Mouse (Mus musculus) ES-E14 (cell line): Measurements from ENCODE around the gene Cep170. TPM values are rescaled to one million over a fixed set of nuclear protein-coding genes. Genes with fewer than 3 reads are reported as not detected.

ENCODE experiments used
- DNase-seq: peaks from one replicate; pipeline ENCODE4 v3.0.0-alpha.2; 2013; ENCODE audit warnings: low read depth, low spot score
- H3K27ac ChIP-seq: 2 replicates; pipeline ENCODE4 v1.5.1; 2012; ENCODE audit warnings: low read depth, mild to moderate bottlenecking, low read length, moderate library complexity, mixed read lengths; ENCODE audit not compliant: poor library complexity, insufficient read depth, severe bottlenecking
- H3K36me3 ChIP-seq: 2 replicates; pipeline ENCODE4 v1.6.1; 2012; ENCODE audit warnings: mild to moderate bottlenecking, low read length, moderate library complexity, mixed read lengths; ENCODE audit not compliant: control insufficient read depth, poor library complexity, insufficient read depth, severe bottlenecking
- H3K4me1 ChIP-seq, 2 experiments: fragments of 150-350 bp in 1 of 2; sonication (generic) in 1 of 2; 2 replicates each; pipeline ENCODE4 v1.6.1; 2012; ENCODE audit warnings: low read length in 2 of 2, mild to moderate bottlenecking in 1 of 2, mixed read lengths in 1 of 2; ENCODE audit not compliant: control insufficient read depth in 2 of 2, insufficient read depth in 2 of 2, poor library complexity in 1 of 2
- H3K4me3 ChIP-seq, 2 experiments: fragments of 150-350 bp in 1 of 2; sonication (generic) in 1 of 2; 2 replicates each; pipeline ENCODE4 v1.5.1; 2012; ENCODE audit warnings: low read length in 2 of 2, low read depth in 1 of 2, mild to moderate bottlenecking in 1 of 2, mixed read lengths in 1 of 2; ENCODE audit not compliant: insufficient read depth in 1 of 2, poor library complexity in 1 of 2, severe bottlenecking in 1 of 2
- H3K9ac ChIP-seq: 2 replicates; pipeline ENCODE4 v1.6.1; 2012; ENCODE audit warnings: low read depth, mild to moderate bottlenecking, low read length, mixed read lengths; ENCODE audit not compliant: poor library complexity, insufficient read depth, severe bottlenecking
- H3K9me3 ChIP-seq: fragments of 150-350 bp; sonication (generic); 2 replicates; pipeline ENCODE4 v1.6.1; 2012; ENCODE audit warnings: low read depth, mild to moderate bottlenecking, low read length; ENCODE audit not compliant: control insufficient read depth, insufficient read depth
- CHD2 ChIP-seq: IDR thresholded peaks from 2 replicates; pipeline ENCODE4 v1.6.1; 2014; ENCODE audit warnings: mild to moderate bottlenecking, low read depth, low read length, inconsistent platforms
- HCFC1 ChIP-seq: IDR thresholded peaks from 2 replicates; pipeline ENCODE4 v1.6.1; 2012; ENCODE audit warnings: low read length, inconsistent platforms, borderline replicate concordance; ENCODE audit not compliant: insufficient read depth
- MAFK ChIP-seq: IDR thresholded peaks from 2 replicates; pipeline ENCODE4 v1.6.1; 2014; ENCODE audit warnings: mild to moderate bottlenecking, low read depth, low read length, inconsistent platforms; ENCODE audit not compliant: insufficient read depth
- ZC3H11A ChIP-seq: IDR thresholded peaks from 2 replicates; pipeline ENCODE4 v1.6.1; 2012; ENCODE audit warnings: low read depth, mild to moderate bottlenecking, inconsistent platforms, low read length, borderline replicate concordance
- ZNF384 ChIP-seq: IDR thresholded peaks from 2 replicates; pipeline ENCODE4 v1.6.1; 2012; ENCODE audit warnings: low read depth, low read length, inconsistent platforms
- in situ Hi-C, 2 experiments: fragments of 600-800 bp; cut with MboI; formaldehyde crosslinking; loops; one replicate each; pipeline ENCODE4 v1.15.1; 2025; ENCODE audit warnings: low sequenced_read_pairs in 2 of 2, inconsistent platforms in 1 of 2; ENCODE audit not compliant: unreplicated experiment in 2 of 2
- total RNA-seq: library from RNA; depleted of rRNA; stranded (reverse); fragments of 300-350 nt; gene quantifications from 2 replicates; pipeline ENCODE4 v1.2.3, GENCODE M21; 2012

The Cep170 gene
- total RNA-seq, 1 experiment = 20.8 TPM

DNA sequence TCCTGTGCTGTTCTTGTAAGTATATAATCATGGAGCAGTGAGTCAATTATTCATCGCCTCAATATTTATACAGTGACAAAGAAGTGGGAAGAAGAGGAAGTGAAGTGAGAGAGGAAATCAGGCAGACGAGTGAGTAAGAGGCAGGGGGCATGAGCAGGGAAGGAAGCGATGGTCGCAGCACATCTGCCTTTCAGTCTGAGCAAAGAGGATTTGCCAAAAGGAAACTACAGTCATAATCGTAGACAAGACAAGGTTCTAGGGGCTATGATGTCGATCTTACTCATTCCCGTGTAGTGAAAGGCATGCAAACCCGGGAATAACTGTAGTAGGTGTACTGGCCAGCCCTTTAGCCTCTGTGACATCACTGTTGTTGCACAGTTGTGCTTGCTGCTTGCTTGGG is 18.7 kb upstream of the Cep170 start:
- Histone ChIP-seq H3K9ac (no peak overlapping the region), H3K27ac (no peak overlapping the region), H3K9me3 (no peaks in the 10 kb centered on the region), H3K4me3 (no peak overlapping the region), H3K36me3 (no peaks in the 10 kb centered on the region), H3K4me1 (peaks cover 0 to 3% of the 10 kb centered on the region in 2 experiments; a peak in 1 of 4 replicates)
- in situ Hi-C loops = no loop called here
- no peak for TF ChIP-seq CHD2
- no peak for TF ChIP-seq HCFC1
- no peak for TF ChIP-seq ZNF384
- TF ChIP-seq ZC3H11A = no peak
- no peak for TF ChIP-seq MAFK
- DNase-seq = no peak

DNA sequence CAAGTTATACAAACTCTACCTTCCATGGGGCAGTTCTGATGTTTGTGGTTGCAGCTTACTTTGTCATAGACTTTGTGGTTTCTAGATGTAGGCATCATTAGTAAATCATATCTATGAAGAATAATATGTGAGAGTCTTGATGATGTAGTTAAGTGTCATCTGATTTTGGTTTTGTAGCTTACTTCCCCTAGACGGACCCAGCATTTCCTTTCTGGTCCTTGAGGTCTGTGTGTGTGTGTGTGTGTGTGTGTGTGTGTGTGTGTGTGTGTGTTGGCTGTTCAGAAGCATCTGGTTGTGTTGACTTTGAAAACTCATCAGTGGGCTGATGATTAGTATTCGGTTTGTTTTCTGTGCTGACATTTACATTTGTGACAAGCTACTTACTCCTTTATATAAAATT is 18.2 kb upstream of the Cep170 start:
- TF ChIP-seq HCFC1 (no peak), ZNF384 (no peak), ZC3H11A (no peak), CHD2 (no peak), MAFK (no peak)
- Histone ChIP-seq H3K4me3 (no peak overlapping the region), H3K9me3 (no peaks in the 10 kb centered on the region), H3K9ac (no peak overlapping the region), H3K27ac (no peak overlapping the region), H3K36me3 (no peaks in the 10 kb centered on the region), H3K4me1 (peaks cover 0 to 3% of the 10 kb centered on the region in 2 experiments; a peak in 1 of 4 replicates)
- in situ Hi-C loops = no loop called here
- no peak for DNase-seq

- Histone ChIP-seq H3K27ac (no peak overlapping the region), H3K9ac (no peak overlapping the region), H3K4me3 (no peak overlapping the region), H3K36me3 (no peaks in the 10 kb centered on the region), H3K9me3 (no peaks in the 10 kb centered on the region), H3K4me1 (no peaks in the 10 kb centered on the region)
- TF ChIP-seq MAFK = no peak
- no peak for TF ChIP-seq HCFC1
- TF ChIP-seq ZNF384 = no peak
- TF ChIP-seq ZC3H11A = no peak
- TF ChIP-seq CHD2 = no peak
- in situ Hi-C loops = no loop called here
- DNase-seq = no peak
Observed at GRCm38 (mm10) chr1:176828666-176829065, 14.8 kb upstream of the Cep170 start.

- DNase-seq = no peak
- TF ChIP-seq HCFC1 (no peak), ZC3H11A (no peak), MAFK (no peak), CHD2 (no peak), ZNF384 (no peak)
- Histone ChIP-seq H3K36me3 (no peaks in the 10 kb centered on the region), H3K9me3 (no peaks in the 10 kb centered on the region), H3K4me3 (no peak overlapping the region), H3K4me1 (no peaks in the 10 kb centered on the region), H3K27ac (no peak overlapping the region), H3K9ac (no peak overlapping the region)
- in situ Hi-C loops = no loop called here
Observed at GRCm38 (mm10) chr1:176827945-176828485, 14.1 kb upstream of the Cep170 start.

DNA sequence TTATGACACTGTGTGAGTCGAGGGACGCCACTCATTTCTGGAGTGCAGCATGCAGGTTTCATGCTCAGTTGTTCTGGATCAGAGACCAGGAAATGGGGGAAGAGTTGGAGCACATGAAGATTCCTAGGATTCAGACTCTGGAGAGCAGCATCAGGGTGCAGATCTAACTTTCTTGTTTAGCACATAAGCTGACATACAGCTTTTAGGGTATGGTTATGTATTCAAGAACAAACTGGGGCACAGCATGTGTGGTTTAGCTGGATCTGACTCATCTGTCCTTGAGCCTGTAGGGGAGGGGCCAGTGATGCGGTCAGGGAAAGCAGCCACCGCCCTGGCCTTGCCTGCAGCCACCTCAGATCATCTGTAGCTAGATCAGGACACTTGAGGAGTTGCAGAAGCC is 13.5 kb upstream of the Cep170 start:
- H3K27ac ChIP-seq = no peak overlapping the region
- H3K4me1 ChIP-seq = no peaks in the 10 kb centered on the region
- no peak overlapping the region for H3K9ac ChIP-seq
- in situ Hi-C loops = no loop called here
- DNase-seq = no peak
- no peaks in the 10 kb centered on the region for H3K36me3 ChIP-seq
- no peaks in the 10 kb centered on the region for H3K9me3 ChIP-seq
- TF ChIP-seq ZNF384 = no peak
- no peak for TF ChIP-seq ZC3H11A
- no peak for TF ChIP-seq CHD2
- TF ChIP-seq HCFC1 = no peak
- TF ChIP-seq MAFK = no peak
- no peak overlapping the region for H3K4me3 ChIP-seq
